Mouse (Mus musculus): ENCODE results near the gene Cbx8. TPM values are rescaled to one million over a fixed set of nuclear protein-coding genes. Genes with fewer than 3 reads are reported as not detected.

Cbx8 gene
- polyA plus RNA-seq, 1 experiment from 2014 or later = 10.1 TPM

DNA sequence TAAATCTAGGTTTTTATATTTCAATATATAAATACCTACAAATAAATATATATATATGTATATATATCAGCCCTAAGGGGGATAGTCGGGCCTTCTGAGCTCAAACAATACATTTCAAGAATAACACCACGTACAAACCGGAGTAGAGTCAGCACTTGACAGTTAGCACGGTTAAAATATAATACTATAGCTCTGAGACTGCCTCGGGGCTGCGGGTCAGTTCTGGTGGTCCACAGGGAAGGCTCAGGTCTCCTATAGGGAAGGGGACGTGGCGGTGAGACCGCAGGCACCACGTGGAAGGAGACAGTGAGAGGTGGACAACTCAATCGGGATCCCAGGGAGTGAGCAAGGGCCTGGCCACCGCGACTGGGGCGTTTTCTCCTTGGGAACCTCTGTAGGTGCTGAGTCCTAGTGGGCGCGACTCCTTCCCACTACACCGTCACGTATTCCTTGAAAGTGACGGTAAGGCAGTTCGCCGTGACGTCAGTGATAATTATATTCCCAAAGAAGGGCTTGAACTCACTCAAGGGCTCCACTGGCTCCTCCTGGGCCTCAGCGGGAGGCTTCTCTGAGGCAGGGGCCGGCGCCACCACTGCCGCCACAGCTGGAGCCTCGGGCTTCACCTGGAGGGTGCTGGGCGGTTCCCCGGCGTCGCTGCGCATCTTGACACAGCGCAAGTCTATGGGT lies 39.8 kb upstream of the Cbx8 start:
- Histone ChIP-seq H3K27ac (replicated peaks; ENCODE audit: low read depth, low read length) (no peak overlapping the region), H3K36me3 (ENCODE audit: control insufficient read depth, insufficient read depth, low read length) (peaks cover 37% of the 10 kb centered on the region), H3K9me3 (ENCODE audit: control insufficient read depth, low read length) (no peaks in the 10 kb centered on the region), H3K9ac (ENCODE audit: low read depth, low read length) (no peak overlapping the region), H3K4me3 (ENCODE audit: low read depth, low read length) (peak overlapping the region; percentile 11), H3K4me2 (ENCODE audit: low read depth, low read length) (peak overlapping the region; percentile 2; the same call in 1 of the 2 replicates), H3K27me3 (replicated peaks; ENCODE audit: control insufficient read depth, insufficient read depth, low read length) (peaks cover 24% of the 10 kb centered on the region), H3K4me1 (ENCODE audit: control insufficient read depth, insufficient read depth, low read length) (peaks cover 40% of the 10 kb centered on the region)
- ATAC-seq (ENCODE audit: low read depth) = no peak
- no peak for DNase-seq (ENCODE audit: low spot score)
- WGBS = 41% methylated on average over 32 of the region's 33 CpGs

DNA sequence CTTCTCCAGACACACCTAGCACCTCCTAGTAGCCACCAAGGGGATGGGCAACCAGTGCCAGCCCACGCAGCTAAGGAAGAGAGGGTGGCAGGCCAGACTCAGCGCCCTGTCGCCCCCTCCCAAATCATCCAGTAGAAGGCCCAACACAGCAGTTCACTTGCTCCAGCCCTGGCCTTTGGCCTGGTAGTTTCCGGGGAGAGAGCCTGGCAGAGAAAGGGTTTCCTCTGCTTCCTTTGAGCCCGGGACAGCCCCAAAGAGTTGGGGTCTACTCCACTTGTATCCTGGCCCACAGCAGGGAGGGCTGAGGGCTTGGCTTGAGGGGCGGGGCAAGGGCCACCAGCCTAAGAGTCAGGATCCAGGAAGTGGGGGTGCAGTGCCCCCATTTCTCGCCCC lies 38.7 kb upstream of the Cbx8 start:
- Histone ChIP-seq H3K9me3 (ENCODE audit: control insufficient read depth, low read length) (no peaks in the 10 kb centered on the region), H3K4me1 (ENCODE audit: control insufficient read depth, insufficient read depth, low read length) (peaks cover 36% of the 10 kb centered on the region), H3K27me3 (replicated peaks; ENCODE audit: control insufficient read depth, insufficient read depth, low read length) (peaks cover 24% of the 10 kb centered on the region), H3K36me3 (ENCODE audit: control insufficient read depth, insufficient read depth, low read length) (peaks cover 37% of the 10 kb centered on the region), H3K27ac (replicated peaks; ENCODE audit: low read depth, low read length) (no peak overlapping the region), H3K4me3 (ENCODE audit: low read depth, low read length) (no peak overlapping the region), H3K4me2 (ENCODE audit: low read depth, low read length) (peak overlapping the region; percentile 40), H3K9ac (ENCODE audit: low read depth, low read length) (peak overlapping the region; percentile 52)
- no peak for DNase-seq (ENCODE audit: low spot score)
- ATAC-seq (ENCODE audit: low read depth) = no peak
- 49% methylated on average over 7 of the region's 7 CpGs for WGBS

DNA sequence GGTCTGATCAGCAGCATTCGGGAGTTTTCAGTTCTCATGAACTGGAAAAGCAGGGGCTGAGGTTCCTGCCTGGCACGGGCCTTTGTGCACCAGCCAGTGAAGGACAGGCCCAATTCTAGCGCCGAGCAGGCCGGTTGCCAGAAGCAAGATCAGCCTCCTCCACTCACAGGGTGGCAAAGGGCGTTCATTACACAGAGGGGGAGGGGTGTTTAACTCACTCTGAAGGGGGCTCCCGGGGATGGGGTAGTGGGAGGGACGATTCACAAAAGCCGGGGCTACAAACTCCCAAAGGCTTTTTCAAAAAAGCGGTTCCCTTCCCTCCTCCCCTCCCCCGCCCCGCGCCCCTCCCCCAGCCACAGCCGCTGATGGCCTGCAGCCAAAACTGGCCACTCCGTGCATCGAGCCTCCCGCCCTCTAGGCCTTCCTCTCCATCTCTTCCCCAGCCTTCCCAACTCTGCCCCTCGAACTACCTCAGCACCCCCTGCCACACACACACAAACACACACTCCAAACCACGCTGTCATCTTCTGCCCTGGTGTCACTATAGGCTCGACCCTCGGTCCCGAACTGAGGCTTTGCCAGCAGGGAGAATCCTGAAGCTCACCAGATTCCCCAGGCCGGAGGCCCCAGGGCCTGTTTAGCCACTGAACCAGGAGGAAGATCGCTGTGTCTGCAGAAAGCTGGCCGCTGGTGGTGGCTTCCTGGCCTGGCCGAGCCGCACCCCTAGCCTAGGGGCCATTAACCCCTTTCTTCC lies 38.1 kb upstream of the Cbx8 start:
- peak overlapping the region; percentile 40 for H3K4me2 ChIP-seq (ENCODE audit: low read depth, low read length)
- no peak overlapping the region for H3K27ac ChIP-seq (replicated peaks; ENCODE audit: low read depth, low read length)
- no peaks in the 10 kb centered on the region for H3K9me3 ChIP-seq (ENCODE audit: control insufficient read depth, low read length)
- H3K27me3 ChIP-seq (replicated peaks; ENCODE audit: control insufficient read depth, insufficient read depth, low read length) = peaks cover 24% of the 10 kb centered on the region
- no peak overlapping the region for H3K4me3 ChIP-seq (ENCODE audit: low read depth, low read length)
- DNase-seq (ENCODE audit: low spot score) = peak; percentile 75
- peaks cover 35% of the 10 kb centered on the region for H3K4me1 ChIP-seq (ENCODE audit: control insufficient read depth, insufficient read depth, low read length)
- H3K9ac ChIP-seq (ENCODE audit: low read depth, low read length) = peak overlapping the region; percentile 52
- H3K36me3 ChIP-seq (ENCODE audit: control insufficient read depth, insufficient read depth, low read length) = peaks cover 37% of the 10 kb centered on the region
- 11% methylated on average over 22 of the region's 27 CpGs for WGBS
- peak; percentile 42 for ATAC-seq (ENCODE audit: low read depth)

DNA sequence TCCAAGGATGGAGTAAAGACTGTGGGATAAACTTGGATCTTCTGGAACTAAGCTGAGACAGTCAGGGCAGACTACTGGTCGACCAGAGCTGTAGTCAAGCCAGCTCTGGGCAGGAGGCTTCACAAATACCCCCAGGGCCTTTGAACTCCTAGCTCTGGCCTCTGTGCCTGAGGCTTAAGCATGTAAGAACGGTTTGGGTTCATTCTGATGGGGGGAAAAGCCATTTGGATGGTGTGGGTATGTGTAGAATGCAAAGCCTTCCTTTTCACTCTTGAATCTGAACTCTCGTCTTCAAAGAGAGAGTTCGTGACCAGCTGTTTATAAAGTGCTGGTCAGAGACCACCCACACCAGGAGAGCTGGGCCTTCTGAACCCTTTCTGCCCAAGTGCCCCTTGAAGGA lies 37.0 kb upstream of the Cbx8 start:
- no peak overlapping the region for H3K4me2 ChIP-seq (ENCODE audit: low read depth, low read length)
- H3K27ac ChIP-seq (replicated peaks; ENCODE audit: low read depth, low read length) = no peak overlapping the region
- 77% methylated on average over 4 of the region's 4 CpGs for WGBS
- H3K36me3 ChIP-seq (ENCODE audit: control insufficient read depth, insufficient read depth, low read length) = peaks cover 37% of the 10 kb centered on the region
- peaks cover 33% of the 10 kb centered on the region for H3K4me1 ChIP-seq (ENCODE audit: control insufficient read depth, insufficient read depth, low read length)
- H3K9me3 ChIP-seq (ENCODE audit: control insufficient read depth, low read length) = no peaks in the 10 kb centered on the region
- DNase-seq (ENCODE audit: low spot score) (no peak), ATAC-seq (ENCODE audit: low read depth) (no peak)
- peaks cover 23% of the 10 kb centered on the region for H3K27me3 ChIP-seq (replicated peaks; ENCODE audit: control insufficient read depth, insufficient read depth, low read length)
- no peak overlapping the region for H3K9ac ChIP-seq (ENCODE audit: low read depth, low read length)
- no peak overlapping the region for H3K4me3 ChIP-seq (ENCODE audit: low read depth, low read length)

DNA sequence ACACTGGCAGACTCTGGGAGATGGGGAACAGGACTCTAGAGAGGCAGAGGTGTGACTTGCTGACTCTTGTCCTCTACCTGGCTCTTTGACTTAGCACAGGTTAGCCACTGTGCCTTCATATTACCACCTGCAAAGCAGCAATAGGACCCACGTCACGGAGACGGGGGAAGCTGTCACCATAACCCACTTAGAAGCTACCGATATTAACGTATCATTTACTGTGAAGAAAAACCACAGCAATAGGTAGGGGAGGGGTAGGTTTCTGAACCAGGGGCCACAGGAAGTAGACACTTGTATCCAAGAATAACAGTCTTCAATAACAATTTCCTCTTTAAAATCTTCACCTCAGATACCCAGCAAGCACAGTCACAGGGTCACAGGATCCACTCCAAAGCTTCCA lies 35.0 kb upstream of the Cbx8 start:
- Histone ChIP-seq H3K9ac (ENCODE audit: low read depth, low read length) (no peak overlapping the region), H3K4me3 (ENCODE audit: low read depth, low read length) (no peak overlapping the region), H3K27ac (replicated peaks; ENCODE audit: low read depth, low read length) (no peak overlapping the region), H3K9me3 (ENCODE audit: control insufficient read depth, low read length) (no peaks in the 10 kb centered on the region), H3K4me2 (ENCODE audit: low read depth, low read length) (no peak overlapping the region), H3K4me1 (ENCODE audit: control insufficient read depth, insufficient read depth, low read length) (peaks cover 29% of the 10 kb centered on the region), H3K36me3 (ENCODE audit: control insufficient read depth, insufficient read depth, low read length) (peaks cover 19% of the 10 kb centered on the region), H3K27me3 (replicated peaks; ENCODE audit: control insufficient read depth, insufficient read depth, low read length) (peaks cover 4% of the 10 kb centered on the region; the same call in 1 of the 2 replicates)
- DNase-seq (ENCODE audit: low spot score) (no peak), ATAC-seq (ENCODE audit: low read depth) (no peak)
- 75% methylated on average over 5 of the region's 5 CpGs for WGBS

DNA sequence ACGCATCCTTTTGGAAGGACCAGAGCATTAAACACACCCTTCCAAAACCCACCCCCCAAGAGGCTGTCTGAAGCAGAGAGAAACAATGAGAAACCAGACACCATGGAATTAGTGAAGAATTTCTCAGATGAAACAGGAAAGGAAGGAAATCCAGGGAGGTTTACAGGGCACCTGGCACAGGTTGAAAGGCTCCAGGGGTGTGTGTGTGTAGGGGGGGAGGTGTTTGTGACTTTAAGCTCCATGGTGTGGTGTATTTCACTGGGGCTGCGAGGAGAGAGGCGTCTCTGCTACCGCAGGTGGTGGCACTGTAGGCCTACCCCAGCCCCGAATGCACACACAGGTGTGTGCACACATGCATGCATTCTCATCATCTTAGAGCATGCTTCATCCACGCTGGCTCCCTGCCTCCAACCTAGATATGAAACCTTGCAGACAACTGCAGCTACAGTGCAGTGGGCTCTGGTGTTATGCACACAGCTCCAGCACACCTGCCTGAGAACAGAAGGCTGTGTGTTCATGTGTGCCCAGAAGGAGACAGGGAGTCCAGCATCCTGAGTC lies 33.2 kb upstream of the Cbx8 start:
- WGBS = 37% methylated on average over 6 of the region's 6 CpGs
- 0 out of 2 replicates have a peak, but pooled peaks cover 5% of the 10 kb centered on the region for H3K36me3 ChIP-seq (ENCODE audit: control insufficient read depth, insufficient read depth, low read length)
- no peak overlapping the region for H3K4me3 ChIP-seq (ENCODE audit: low read depth, low read length)
- ATAC-seq (ENCODE audit: low read depth) (peak; percentile 84), DNase-seq (ENCODE audit: low spot score) (peak; percentile 56)
- no peaks in the 10 kb centered on the region for H3K9me3 ChIP-seq (ENCODE audit: control insufficient read depth, low read length)
- H3K27ac ChIP-seq (replicated peaks; ENCODE audit: low read depth, low read length) = no peak overlapping the region
- H3K4me2 ChIP-seq (ENCODE audit: low read depth, low read length) = no peak overlapping the region
- H3K4me1 ChIP-seq (ENCODE audit: control insufficient read depth, insufficient read depth, low read length) = peaks cover 19% of the 10 kb centered on the region
- no peaks in the 10 kb centered on the region for H3K27me3 ChIP-seq (replicated peaks; ENCODE audit: control insufficient read depth, insufficient read depth, low read length)
- H3K9ac ChIP-seq (ENCODE audit: low read depth, low read length) = no peak overlapping the region

DNA sequence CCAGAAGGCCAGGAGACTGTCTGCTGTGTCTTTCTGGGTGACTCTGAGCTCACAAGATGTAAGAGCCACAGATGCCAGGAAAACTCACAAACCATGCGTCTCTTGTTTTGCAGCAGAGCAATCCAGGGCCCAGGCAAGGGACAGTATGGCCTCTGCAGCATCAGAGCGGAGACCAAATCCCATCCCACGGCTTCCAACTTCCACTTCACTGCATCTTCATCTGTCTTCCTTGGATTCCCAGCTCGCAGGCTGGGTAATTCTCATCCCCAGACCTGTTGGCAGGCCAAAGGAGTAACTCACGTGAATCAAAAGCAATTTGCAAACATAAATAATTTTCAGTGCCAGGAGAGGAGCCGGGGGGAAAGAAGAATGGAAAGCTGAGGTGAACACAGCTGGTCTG lies 32.2 kb upstream of the Cbx8 start:
- peaks cover 13% of the 10 kb centered on the region; the same call in 1 of the 2 replicates for H3K4me1 ChIP-seq (ENCODE audit: control insufficient read depth, insufficient read depth, low read length)
- no peaks in the 10 kb centered on the region for H3K27me3 ChIP-seq (replicated peaks; ENCODE audit: control insufficient read depth, insufficient read depth, low read length)
- WGBS = 59% methylated on average over 6 of the region's 6 CpGs
- no peak overlapping the region for H3K27ac ChIP-seq (replicated peaks; ENCODE audit: low read depth, low read length)
- H3K4me2 ChIP-seq (ENCODE audit: low read depth, low read length) = no peak overlapping the region
- no peak overlapping the region for H3K4me3 ChIP-seq (ENCODE audit: low read depth, low read length)
- DNase-seq (ENCODE audit: low spot score) (no peak), ATAC-seq (ENCODE audit: low read depth) (no peak)
- 0 out of 2 replicates have a peak, but pooled peaks cover 4% of the 10 kb centered on the region for H3K36me3 ChIP-seq (ENCODE audit: control insufficient read depth, insufficient read depth, low read length)
- H3K9me3 ChIP-seq (ENCODE audit: control insufficient read depth, low read length) = no peaks in the 10 kb centered on the region
- H3K9ac ChIP-seq (ENCODE audit: low read depth, low read length) = no peak overlapping the region

DNA sequence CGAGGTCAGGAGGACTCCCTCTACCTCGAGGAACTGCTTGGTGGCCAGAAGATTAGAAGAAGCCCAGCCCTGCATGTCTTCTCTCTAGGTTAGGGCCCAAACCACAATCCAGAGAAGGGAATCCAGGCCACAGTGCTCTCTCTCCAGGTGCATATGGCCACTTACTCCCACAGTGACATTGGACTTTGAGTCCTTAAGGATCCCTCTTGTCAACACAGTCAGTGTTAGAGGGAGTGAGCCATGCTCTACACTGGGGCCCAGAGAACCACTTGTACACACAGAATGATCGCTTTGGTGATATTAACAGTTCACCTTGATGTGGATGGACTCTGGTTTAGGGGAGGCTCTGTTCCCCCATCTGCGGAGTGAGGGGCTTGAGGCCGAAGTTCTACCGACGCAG lies 31.5 kb upstream of the Cbx8 start:
- Histone ChIP-seq H3K4me2 (ENCODE audit: low read depth, low read length) (no peak overlapping the region), H3K27ac (replicated peaks; ENCODE audit: low read depth, low read length) (no peak overlapping the region), H3K4me1 (ENCODE audit: control insufficient read depth, insufficient read depth, low read length) (peaks cover 13% of the 10 kb centered on the region; the same call in 1 of the 2 replicates), H3K9ac (ENCODE audit: low read depth, low read length) (no peak overlapping the region), H3K4me3 (ENCODE audit: low read depth, low read length) (no peak overlapping the region), H3K36me3 (ENCODE audit: control insufficient read depth, insufficient read depth, low read length) (no peaks in the 10 kb centered on the region), H3K27me3 (replicated peaks; ENCODE audit: control insufficient read depth, insufficient read depth, low read length) (no peaks in the 10 kb centered on the region), H3K9me3 (ENCODE audit: control insufficient read depth, low read length) (no peaks in the 10 kb centered on the region)
- ATAC-seq (ENCODE audit: low read depth) = no peak
- DNase-seq (ENCODE audit: low spot score) = no peak
- WGBS = 81% methylated on average over 7 of the region's 7 CpGs
